Mouse (Mus musculus): Measurements from ENCODE around the gene Usp2.

DNA sequence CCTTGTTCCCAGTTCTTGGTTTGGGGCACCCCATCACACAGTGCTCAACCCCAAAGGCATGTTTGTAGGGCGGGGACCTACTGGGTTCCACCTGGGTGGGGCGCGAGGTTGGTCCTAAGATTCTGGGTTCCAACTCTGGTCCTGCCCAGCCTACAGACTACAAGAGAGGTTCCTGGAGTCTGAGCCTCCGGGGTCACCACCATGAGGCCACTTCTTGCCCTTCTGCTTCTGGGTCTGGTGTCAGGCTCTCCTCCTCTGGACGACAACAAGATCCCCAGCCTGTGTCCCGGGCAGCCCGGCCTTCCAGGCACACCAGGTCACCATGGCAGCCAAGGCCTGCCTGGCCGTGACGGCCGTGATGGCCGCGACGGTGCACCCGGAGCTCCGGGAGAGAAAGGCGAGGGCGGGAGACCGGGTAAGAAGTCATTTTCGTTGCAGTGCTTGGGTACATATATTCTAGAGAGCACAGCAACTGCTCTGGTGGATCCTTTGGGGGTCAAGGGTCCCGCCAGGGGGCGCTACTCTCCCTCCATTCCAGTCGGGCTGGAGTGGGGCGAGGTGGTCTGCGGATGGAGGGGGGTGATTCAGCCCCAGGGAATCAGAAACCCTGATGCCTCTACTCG is 40.8 kb downstream of the Usp2 start:
- TF ChIP-seq POLR2A (IDR thresholded peaks at IDR 0.05; ENCODE audit: extremely low read depth, insufficient read depth, low read length): no peak
- TF ChIP-seq CTCF (IDR thresholded peaks at IDR 0.05; ENCODE audit: extremely low read depth, insufficient read depth, low read length): 0 out of 2 replicates have a peak, but pooled peaks have one; percentile 21
